Mouse (Mus musculus) lung, postnatal 36 days (tissue): ENCODE measurements at regions not wholly inside any gene's neighbourhood (a gene's known extent, or its start where the extent isn't known, plus 50 kb on each side); places are given as distances from the start of the nearest gene placed in this dataset.

ENCODE experiments used
- DNase-seq: peaks from one replicate; pipeline ENCODE4 v3.0.0; 2022; ENCODE audit warnings: mixed read lengths

DNA sequence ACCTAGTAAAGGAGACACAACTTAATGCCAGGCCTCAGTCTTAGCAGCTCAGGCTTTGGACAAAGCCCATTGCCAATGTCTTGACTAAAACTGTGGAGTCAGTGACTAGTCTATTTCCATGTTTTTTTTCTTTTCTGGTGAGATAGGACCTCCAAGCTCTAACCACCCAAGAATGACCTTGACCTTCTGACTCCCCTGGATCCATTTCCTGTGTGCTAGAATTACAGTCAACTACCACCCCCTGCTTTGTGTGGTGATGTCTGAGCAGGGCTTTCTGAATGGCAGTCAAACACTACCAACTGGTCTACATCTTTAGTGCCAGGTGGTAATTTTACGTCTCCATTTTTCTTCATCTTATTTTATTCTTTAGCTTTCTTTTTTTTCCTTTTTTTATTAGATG is 51.3 kb upstream of the Rnf138rt1 start:
- no peak for DNase-seq

DNA sequence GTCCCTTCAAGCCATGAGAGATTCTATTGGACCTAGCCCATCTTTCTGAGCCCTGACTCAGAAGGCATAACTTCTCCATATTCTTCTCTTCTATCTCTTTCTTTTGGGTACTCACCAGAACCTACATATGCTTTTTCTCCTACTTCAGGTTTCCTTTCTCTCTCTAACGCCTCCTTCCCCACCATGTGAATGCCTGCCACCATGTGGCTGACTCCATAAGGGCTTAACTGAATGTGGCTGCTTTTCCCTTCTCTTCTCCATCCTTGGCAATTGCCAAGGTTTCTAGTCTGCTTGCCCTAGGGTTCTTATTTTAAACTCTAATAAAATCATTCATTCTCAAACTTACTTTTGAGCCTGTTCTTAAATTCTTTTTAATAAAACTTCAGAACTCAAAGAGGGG is 53.7 kb upstream of the Rnf138rt1 start:
- DNase-seq, result no peak

DNA sequence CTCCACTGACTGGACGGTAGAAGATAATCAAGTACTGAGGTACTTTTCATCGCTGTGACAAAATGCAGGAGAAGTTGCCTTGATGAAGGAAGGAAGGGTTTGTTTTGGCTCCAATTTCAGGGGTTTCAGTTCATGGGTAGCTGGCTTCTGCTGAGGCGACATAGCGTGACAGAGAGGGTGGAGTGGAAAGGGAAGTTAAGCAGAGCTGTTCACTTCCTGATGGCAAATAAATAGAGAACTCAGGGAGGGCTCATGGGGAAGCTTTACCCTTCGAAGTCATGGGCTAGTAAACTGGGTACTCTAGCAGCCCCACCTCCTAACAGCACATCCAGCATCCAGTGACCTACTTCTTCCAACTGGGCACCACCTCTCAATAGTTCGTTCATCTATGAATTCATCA is 61.2 kb upstream of the Rnf138rt1 start:
- no peak for DNase-seq

DNA sequence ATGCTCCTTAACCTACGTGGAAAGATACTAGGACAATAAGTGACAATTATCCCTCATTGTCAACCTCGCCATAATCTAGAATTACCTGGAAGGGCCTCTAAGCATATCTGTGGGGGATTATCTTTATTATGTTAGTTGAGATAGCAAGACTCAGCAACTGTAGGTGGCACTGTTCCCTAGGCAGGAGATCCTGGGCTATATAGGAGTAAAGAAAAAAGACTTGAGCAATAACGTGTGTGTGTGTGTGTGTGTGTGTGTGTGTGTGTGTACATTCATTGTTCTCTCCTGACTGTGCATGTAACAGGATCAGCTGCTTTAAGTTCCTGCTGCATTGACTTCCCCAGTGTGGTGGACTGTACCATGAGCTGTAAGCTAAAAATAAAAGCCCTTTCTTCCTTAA is 66.3 kb upstream of the Rnf138rt1 start:
- peak; percentile 34 for DNase-seq

DNA sequence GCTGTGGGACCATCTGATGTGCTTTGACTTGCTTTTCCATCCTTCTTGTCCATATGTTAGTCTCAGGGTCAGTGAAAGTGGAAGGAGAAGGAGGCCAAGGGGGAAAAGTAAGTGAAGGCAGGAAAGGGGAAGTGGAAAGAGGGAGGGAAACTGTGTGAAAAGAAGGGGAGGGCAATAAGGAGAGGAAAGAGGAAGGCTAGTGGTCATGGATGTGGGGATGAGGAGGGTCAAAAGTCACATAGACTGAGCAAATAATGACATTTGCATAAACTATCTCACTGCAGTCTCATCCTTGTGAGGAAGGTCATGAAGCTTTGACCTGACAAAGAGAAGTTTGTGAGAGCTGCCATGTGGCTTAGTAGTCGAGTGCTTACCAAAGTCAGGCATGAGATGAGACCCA is 63.4 kb upstream of the Ap1s2 start:
- DNase-seq, result peak; percentile 3

DNA sequence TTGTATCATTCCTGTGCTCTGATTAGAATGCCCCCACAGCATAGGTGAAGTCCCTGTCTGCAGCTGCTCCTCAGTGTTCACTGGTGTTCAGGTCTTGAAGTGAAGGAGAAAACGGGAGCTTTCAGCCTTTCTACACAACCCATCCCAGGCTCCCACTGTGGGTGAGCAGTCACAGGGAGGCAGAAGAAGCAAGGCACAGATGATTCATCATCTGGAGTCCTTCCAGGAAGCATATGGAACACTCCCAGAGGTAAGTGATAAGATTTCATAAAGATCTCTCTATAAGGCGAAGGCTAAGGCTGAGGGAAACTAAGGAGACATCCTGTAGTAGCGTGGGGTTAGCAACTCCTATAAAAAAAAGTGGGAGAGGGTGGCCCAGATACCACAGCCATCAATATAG is 61.9 kb upstream of the Ap1s2 start:
- DNase-seq, result no peak

DNA sequence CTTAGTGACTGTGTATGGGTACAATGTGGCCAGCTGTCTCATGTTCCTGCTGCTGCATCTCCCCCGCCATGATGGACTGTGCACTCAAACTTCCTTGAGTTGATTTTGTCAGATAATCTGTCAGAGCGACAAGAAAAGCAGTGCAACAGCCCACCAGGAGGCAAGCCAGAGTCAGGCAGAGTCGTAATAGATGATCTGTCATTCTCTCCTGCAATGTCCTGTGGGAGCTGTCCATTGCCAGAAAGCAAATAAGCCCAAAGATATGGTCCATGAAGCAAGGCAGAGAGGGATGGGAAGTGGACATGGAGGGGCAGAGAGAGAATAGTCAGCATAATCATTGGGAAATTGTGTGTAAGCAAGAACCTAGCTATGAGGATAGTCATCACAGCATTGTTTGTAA is 61.2 kb upstream of the Ap1s2 start:
- DNase-seq, result no peak

DNA sequence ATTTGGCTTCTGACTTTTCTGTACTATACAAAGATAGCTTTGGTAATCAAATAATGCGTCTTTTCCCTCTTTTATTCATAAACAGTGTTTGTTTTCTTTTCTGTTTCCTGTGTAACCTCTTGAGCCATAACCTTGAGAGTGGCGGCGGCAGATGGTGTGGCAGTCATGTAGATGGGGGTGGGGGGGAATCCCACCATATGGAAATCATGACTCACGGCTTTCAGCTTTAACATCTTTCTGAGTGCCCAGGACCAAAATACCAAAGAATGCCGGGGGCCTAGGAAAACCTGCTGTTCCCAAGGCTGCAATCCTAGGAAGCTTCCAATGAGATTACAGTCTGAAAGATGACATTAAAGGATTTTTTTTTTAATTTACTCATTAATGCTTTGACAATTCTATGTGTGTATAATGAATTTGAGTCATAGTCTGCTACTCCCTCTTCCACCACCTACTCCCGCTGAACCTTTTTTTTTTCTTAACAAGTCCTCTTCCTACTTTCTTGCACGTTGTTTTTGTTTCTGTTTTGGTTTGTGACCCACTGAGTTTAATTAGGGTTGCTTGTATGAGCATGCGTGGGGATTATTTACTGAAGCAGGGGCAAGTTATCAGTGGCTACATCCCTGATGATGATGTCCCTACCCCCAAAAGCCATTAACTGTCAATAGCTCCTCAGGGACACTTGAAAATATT is 60.2 kb upstream of the Ap1s2 start:
- DNase-seq, result no peak

DNA sequence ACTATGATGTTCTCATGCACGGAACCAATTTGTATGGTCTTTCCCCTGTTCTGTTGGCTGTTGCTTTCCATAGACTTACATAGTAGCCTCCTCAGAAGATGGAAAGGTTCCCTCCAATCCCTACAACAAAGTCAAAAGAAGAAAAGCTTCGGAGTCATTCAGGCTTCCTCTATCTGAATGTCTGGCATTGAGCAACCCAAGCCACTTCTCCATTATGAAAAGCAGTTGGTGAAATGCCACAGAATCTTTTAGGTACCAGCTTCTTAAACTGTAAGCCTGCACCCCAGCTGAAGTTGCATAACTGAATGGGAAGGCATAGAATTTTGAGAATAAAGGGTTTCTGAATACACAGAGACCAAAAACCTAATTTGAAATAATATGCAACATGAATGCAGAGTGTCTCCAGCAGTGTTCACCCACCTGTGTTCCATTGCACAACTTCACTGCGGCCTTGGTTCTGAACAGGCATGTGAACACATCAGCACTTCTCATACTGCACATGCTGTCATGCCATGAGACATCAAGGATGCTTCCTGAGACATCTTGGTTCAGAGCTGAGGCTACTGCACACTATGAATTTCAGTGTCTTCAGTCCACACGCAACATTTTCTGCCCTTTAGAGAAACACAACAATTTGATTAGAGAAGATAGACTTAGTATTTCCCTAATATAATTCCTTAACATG is 57.8 kb upstream of the Ap1s2 start:
- DNase-seq, result peak; percentile 26

DNA sequence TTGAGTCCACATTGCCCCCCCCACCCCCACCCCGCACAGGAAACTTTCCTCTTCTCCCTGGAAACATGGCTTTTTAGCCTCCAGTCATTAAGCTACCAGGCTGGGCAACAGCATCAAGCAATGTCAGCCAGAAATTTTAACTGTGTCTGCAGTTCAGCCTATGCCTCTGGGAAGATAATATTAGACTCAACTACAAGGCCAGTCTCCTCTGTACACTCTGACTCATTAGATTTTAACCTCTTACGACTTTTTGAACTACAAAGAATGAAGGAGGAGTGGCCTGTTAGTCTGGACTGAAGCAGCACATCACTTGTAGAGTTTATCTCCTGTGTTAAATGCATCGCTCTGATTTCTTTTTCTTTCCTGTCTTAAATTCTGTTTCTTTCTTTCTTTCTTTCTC is 50.3 kb upstream of the Ap1s2 start:
- no peak for DNase-seq
